Mouse (Mus musculus) cerebellum, adult 2 months (tissue): ENCODE data around the gene Itpr1. TPM values are rescaled to one million over a fixed set of nuclear protein-coding genes. Genes with fewer than 3 reads are reported as not detected.

Experiments
- DNase-seq, 2 experiments: peaks; one replicate each; pipeline ENCODE4 v3.0.0; 2021
- H3K27ac ChIP-seq: fragments of 200-500 bp; 2 replicates; pipeline ENCODE4 v1.5.1; 2012; ENCODE audit warnings: low read length, control low read depth, inconsistent platforms; ENCODE audit not compliant: insufficient read depth
- H3K27me3 ChIP-seq: fragments of 200-500 bp; 2 replicates; pipeline ENCODE4 v1.6.1; 2012; ENCODE audit warnings: inconsistent platforms, mild to moderate bottlenecking, low read length, moderate library complexity; ENCODE audit not compliant: control insufficient read depth, insufficient read depth
- H3K4me1 ChIP-seq: fragments of 200-500 bp; 2 replicates; pipeline ENCODE4 v1.6.1; 2011; ENCODE audit warnings: low read length; ENCODE audit not compliant: control insufficient read depth, insufficient read depth
- H3K4me3 ChIP-seq: fragments of 200-500 bp; replicated peaks from 2 replicates; pipeline ENCODE3; 2011; ENCODE audit warnings: mild to moderate bottlenecking, low read depth, low read length, control low read depth; ENCODE audit not compliant: insufficient read depth
- CTCF ChIP-seq: fragments of 200-500 bp; IDR thresholded peaks from 2 replicates; pipeline ENCODE4 v1.5.1; 2011; ENCODE audit warnings: low read depth, mild to moderate bottlenecking, control low read depth, low read length, moderate library complexity, borderline replicate concordance; ENCODE audit not compliant: insufficient read depth
- POLR2A ChIP-seq: fragments of 200-500 bp; IDR thresholded peaks from 2 replicates; pipeline ENCODE4 v1.6.1; 2011; ENCODE audit warnings: low read length, control low read depth, borderline replicate concordance; ENCODE audit not compliant: insufficient read depth
- WGBS: fragments of 180-500 bp; shearing (Covaris S2); methylation state at CpG from one replicate; pipeline ENCODE4 v1.1.7; 2018; 5-methylcytosine and 5-hydroxymethylcytosine counted together
- polyA plus RNA-seq: library from polyadenylated mRNA; depleted of rRNA; stranded (reverse); fragments of >200 nt; gene quantifications from 2 replicates; pipeline ENCODE4 v1.2.3, GENCODE M21; 2012

Itpr1 gene
- polyA plus RNA-seq, 1 experiment = 529 TPM

DNA sequence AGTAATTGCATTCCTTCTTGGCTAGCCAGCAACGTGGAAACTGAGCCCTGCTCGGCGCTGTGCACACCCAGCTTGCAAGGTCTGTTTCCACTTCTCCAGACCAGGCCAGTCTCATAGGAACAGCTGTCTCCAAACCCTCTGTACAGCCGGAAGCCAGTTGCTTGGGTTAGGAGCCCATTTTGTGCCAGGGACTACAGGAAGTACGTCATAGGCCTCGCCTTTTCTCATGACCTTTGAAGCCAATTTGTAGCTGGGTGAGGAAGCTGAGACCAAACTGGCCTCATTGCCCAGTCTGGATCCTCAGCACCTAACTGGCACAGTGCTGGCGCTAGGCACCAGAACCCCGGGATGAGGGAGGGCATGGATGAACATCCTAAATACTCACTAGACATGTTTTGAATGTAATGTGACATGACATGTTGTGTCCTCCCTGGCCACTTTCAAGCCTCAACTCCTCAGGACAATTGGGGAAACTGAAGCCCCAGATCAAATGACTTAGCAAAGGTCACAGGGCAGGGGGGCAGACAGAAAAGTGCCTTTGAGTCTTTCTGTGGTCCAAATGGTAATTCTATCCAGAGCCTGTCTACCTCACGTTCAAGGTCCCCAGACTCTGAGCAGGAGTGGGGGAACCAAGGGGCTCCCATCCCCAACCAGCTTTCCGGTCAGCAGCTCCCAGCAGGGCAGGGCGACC is 357.6 kb downstream of the Itpr1 start:
- DNase-seq = peak; percentile 9 to 14
- Histone ChIP-seq H3K4me3 (peak overlapping the region; percentile 63), H3K27ac (no peak overlapping the region), H3K27me3 (no peaks in the 10 kb centered on the region), H3K4me1 (peaks cover 7% of the 10 kb centered on the region)
- WGBS = 31% methylated on average over 11 of the region's 11 CpGs
- TF ChIP-seq CTCF (no peak), POLR2A (no peak)

DNA sequence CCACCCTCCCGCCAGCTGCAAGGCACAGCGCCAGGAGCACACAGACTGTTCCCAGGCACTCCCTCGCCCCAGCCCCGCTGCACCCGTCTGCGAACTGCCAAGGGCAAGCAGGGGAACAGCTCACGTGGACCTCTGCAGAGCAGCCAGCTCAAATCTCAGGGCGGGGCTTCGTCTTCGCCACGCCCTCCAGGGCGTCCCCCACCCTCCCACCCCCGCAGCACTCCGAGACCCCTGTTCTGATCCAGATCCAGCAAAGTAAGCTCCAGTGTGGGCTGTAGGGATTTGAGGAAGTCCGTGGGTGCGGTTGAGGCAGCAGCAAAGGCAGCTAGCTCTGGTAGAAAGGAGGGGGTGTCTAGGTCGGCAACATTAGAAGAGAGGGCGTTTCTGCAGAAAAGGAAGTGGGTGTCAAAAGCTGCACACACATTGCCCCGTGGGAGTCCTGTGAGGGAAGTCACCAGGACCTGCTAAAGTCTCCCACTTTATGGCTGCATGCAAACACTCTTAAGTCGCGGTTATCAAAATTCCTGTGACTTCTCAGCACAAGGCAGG is 358.2 kb downstream of the Itpr1 start:
- TF ChIP-seq CTCF (no peak), POLR2A (no peak)
- H3K27me3 ChIP-seq = no peaks in the 10 kb centered on the region
- DNase-seq = peak; percentile 45 to 58
- peaks cover 7% of the 10 kb centered on the region for H3K4me1 ChIP-seq
- H3K4me3 ChIP-seq = peak overlapping the region; percentile 63
- WGBS = 2% methylated on average over 21 of the region's 21 CpGs
- H3K27ac ChIP-seq = no peak overlapping the region

DNA sequence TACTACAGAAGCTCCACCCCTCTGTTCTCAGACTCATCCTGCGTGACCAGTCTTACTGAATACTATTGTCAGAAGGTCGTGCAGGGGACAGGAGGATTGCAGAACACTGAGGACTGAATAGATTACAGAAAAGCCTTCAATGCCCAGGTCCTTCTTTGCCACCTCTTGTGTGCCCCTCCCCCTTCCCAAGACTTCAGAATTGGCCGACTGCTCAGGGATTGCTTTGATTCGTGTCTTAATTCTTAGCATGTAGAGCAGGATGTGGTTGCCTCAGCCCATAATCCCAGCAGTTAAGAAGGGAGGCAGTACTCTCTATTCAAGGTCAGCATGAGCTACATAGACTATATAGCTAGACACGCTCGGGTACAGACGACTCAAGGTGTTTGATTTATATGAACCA is 359.8 kb downstream of the Itpr1 start:
- no peak for DNase-seq
- peaks cover 7% of the 10 kb centered on the region for H3K4me1 ChIP-seq
- H3K27me3 ChIP-seq = no peaks in the 10 kb centered on the region
- 55% methylated on average over 7 of the region's 7 CpGs for WGBS
- no peak overlapping the region for H3K4me3 ChIP-seq
- TF ChIP-seq CTCF = no peak
- TF ChIP-seq POLR2A = no peak
- H3K27ac ChIP-seq = no peak overlapping the region

DNA sequence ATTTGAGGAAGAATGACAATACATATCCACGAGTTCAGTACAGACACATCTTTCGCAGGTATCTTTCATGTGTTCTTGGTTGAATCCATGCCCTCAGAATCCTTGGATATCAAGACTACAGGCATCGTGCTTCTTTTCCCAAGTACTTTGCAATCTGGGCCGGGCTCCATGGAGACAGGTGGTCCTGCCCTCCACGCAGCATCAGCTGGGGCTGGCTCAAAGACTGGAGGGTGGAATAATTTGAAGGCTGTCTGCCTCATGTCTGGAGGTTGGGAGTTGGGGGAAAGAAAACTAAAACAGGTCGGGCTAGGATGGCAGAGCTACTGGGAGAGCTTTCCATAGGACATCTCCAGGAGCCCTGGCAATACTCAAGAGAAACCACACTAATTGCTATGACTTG is 364.2 kb downstream of the Itpr1 start:
- no peak for DNase-seq
- TF ChIP-seq POLR2A (no peak), CTCF (no peak)

DNA sequence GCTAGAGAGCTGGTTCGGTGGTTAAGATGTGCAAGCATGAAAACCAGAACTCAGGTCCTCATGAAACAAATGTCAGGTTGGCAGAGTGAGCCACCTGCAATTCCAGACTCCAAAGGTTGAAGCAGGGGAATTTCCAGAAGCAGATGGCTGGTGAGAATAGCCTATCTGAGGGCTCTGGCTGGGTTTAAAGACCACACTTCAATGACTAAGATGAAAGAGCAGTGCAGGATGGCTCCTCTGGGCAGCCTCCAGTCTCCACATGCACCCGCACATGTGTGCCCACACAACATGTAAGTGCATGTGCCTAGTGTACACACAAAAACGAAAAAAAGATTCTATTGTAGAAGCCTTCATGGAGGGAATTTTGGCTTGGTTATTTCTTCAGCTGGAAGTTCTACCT is 375.5 kb downstream of the Itpr1 start:
- no peaks in the 10 kb centered on the region for H3K4me1 ChIP-seq
- no peaks in the 10 kb centered on the region for H3K27me3 ChIP-seq
- H3K27ac ChIP-seq = no peak overlapping the region
- DNase-seq = no peak
- 82% methylated on average over 3 of the region's 3 CpGs for WGBS
- TF ChIP-seq CTCF (no peak), POLR2A (no peak)
- no peak overlapping the region for H3K4me3 ChIP-seq

More for the DNA sequence above, 364.2 kb downstream of the Itpr1 start:
- 46% methylated on average over 6 of the region's 6 CpGs for WGBS
- Histone ChIP-seq H3K27me3 (no peaks in the 10 kb centered on the region), H3K27ac (no peak overlapping the region), H3K4me3 (no peak overlapping the region), H3K4me1 (no peaks in the 10 kb centered on the region)

DNA sequence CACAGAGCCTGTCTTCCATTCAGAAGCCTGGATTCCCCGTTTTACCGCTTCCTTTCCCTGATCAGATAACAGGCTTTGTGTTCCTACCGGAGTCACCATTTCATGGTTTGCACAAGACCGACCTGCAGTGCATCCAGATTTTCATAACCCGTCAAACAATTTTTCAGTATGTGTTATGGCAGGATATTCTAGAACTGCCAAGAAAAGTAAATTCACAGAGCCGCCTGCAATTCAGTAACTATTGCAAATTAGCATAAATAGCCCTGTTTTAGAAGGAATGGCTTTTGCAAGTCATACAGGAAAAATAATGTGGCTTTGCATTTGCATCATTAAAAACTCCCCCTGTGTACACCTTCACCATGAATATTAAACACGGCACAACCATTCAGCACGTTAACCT is 379.3 kb downstream of the Itpr1 start:
- no peak for DNase-seq
- TF ChIP-seq CTCF (no peak), POLR2A (no peak)
- WGBS = 55% methylated on average over 8 of the region's 8 CpGs
- Histone ChIP-seq H3K27me3 (no peaks in the 10 kb centered on the region), H3K4me1 (no peaks in the 10 kb centered on the region), H3K27ac (no peak overlapping the region), H3K4me3 (no peak overlapping the region)

DNA sequence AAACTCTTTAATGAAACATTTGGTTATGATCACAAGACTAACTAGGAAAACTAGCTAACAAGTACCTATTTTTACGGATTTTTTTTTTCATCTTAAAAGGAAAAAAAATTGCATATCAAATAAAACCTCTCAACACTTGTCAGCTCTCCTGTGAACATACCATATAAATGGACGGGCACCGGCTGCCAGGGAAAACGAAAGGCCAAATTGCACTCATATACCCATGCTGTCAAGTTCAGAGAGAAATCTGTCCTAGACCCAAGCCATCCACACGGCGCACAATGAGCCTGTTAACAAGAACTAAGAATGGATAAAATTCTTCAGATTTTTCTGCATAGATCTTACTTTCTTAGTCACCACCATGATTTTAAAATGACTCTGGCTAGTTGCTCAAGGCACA is 379.7 kb downstream of the Itpr1 start:
- Histone ChIP-seq H3K4me1 (no peaks in the 10 kb centered on the region), H3K27ac (no peak overlapping the region), H3K27me3 (no peaks in the 10 kb centered on the region), H3K4me3 (no peak overlapping the region)
- 62% methylated on average over 6 of the region's 6 CpGs for WGBS
- DNase-seq = no peak
- no peak for TF ChIP-seq CTCF
- TF ChIP-seq POLR2A = no peak

DNA sequence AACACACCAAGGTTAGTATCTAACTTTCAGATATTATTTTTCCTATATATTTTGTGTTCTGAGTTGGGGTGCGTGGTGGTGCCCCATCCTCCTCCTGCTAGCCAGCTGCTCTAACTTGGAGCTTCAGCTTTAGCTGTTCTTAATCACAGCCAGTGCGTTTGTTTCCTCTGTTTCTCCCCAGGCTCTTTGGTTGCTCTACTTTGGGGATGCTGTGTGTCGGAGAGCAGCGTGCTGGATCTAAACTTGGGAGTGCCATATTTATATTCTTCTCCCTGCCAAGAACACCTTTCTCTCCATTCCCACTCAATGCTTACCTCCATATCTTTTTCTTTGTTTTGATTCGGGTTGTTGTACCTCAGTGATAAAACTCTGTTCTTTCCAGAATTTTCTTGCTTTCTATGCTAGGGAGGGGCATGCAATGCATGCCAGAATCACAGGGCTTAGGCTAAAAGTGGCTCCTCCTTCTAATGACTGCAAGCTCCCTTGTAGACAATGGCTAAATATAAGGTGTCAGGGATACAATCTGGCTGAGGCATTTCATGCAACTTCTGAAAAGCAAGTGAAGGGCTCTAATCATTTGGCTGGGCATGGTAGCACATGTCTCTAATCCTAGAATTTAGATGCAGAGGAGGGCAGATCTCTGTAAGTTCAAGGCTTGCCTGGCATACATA is 381.4 kb downstream of the Itpr1 start:
- TF ChIP-seq CTCF = no peak
- no peak for TF ChIP-seq POLR2A
- WGBS = 81% methylated on average over 5 of the region's 5 CpGs
- Histone ChIP-seq H3K27me3 (no peaks in the 10 kb centered on the region), H3K4me3 (no peak overlapping the region), H3K27ac (no peak overlapping the region), H3K4me1 (no peaks in the 10 kb centered on the region)
- no peak for DNase-seq
